Mouse (Mus musculus) intestine, embryonic 15.5 days (tissue): ENCODE data around the gene Olfr1423. TPM values are rescaled to one million over a fixed set of nuclear protein-coding genes. Genes with fewer than 3 reads are reported as not detected.

ENCODE experiments used
- polyA plus RNA-seq: library from polyadenylated mRNA; unstranded; fragments of >200 nt; fragmentation: Nextera tagmentation; extraction: Ambion mirVana; gene quantifications from 2 replicates; pipeline ENCODE4 v1.2.1, GENCODE M21; 2015

The Olfr1423 gene
- polyA plus RNA-seq, 1 experiment from 2014 or later, result not detected

Other genes starting within 250 kb of the Olfr1423 start
- 41.6 and 44.8 TPM in 2 replicates for gene Stx3, start 221.9 kb downstream of the Olfr1423 start, polyA plus RNA-seq
- not detected in 2 replicates for gene Olfr1417, start 202.1 kb downstream of the Olfr1423 start, polyA plus RNA-seq
- gene Olfr1418, start 180.3 kb downstream of the Olfr1423 start, polyA plus RNA-seq, result not detected in 2 replicates
- gene Olfr1419, start 166.2 kb downstream of the Olfr1423 start, polyA plus RNA-seq, result not detected in 2 replicates
- gene Olfr1420, start 154.8 kb downstream of the Olfr1423 start, polyA plus RNA-seq, result not detected in 2 replicates
- 16.7 and 17.4 TPM in 2 replicates for gene Patl1, start 128.9 kb downstream of the Olfr1423 start, polyA plus RNA-seq
- gene Osbp, start 75.4 kb downstream of the Olfr1423 start, polyA plus RNA-seq, result 4.2 and 4.4 TPM in 2 replicates
- not detected in 2 replicates for gene Olfr1424, start 21.4 kb upstream of the Olfr1423 start, polyA plus RNA-seq
- gene Olfr1425, start 36.4 kb upstream of the Olfr1423 start, polyA plus RNA-seq, result not detected in 2 replicates
- not detected in 2 replicates for gene Olfr1426, start 50.7 kb upstream of the Olfr1423 start, polyA plus RNA-seq
- gene Olfr1427, start 62.0 kb upstream of the Olfr1423 start, polyA plus RNA-seq, result not detected in 2 replicates
- gene Olfr1428, start 74.6 kb upstream of the Olfr1423 start, polyA plus RNA-seq, result not detected in 2 replicates
- gene Olfr76, start 81.9 kb upstream of the Olfr1423 start, polyA plus RNA-seq, result not detected in 2 replicates
- gene Olfr1555-ps1, start 128.8 kb upstream of the Olfr1423 start, polyA plus RNA-seq, result not detected in 2 replicates
- gene Olfr1431, start 159.3 kb upstream of the Olfr1423 start, polyA plus RNA-seq, result not detected in 2 replicates
- not detected in 2 replicates for gene Olfr1432, start 191.3 kb upstream of the Olfr1423 start, polyA plus RNA-seq
- gene Olfr262, start 200.3 kb upstream of the Olfr1423 start, polyA plus RNA-seq, result not detected in 2 replicates
- gene Olfr235, start 219.7 kb upstream of the Olfr1423 start, polyA plus RNA-seq, result not detected in 2 replicates
- gene Olfr1434, start 238.5 kb upstream of the Olfr1423 start, polyA plus RNA-seq, result not detected in 2 replicates